Mouse (Mus musculus) subcutaneous adipose tissue, adult 2 months (tissue): ENCODE measurements around the gene Tcea3. TPM values are rescaled to one million over a fixed set of nuclear protein-coding genes. Genes with fewer than 3 reads are reported as not detected.

Experiments used
- polyA plus RNA-seq: library from polyadenylated mRNA; depleted of rRNA; stranded (reverse); fragments of >200 nt; gene quantifications from 2 replicates; pipeline ENCODE4 v1.2.3, GENCODE M21; 2012; ENCODE audit warnings: low replicate concordance; rRNA removed

Tcea3 gene
- polyA plus RNA-seq: 2.8 and 2.9 TPM in 2 replicates

DNA sequence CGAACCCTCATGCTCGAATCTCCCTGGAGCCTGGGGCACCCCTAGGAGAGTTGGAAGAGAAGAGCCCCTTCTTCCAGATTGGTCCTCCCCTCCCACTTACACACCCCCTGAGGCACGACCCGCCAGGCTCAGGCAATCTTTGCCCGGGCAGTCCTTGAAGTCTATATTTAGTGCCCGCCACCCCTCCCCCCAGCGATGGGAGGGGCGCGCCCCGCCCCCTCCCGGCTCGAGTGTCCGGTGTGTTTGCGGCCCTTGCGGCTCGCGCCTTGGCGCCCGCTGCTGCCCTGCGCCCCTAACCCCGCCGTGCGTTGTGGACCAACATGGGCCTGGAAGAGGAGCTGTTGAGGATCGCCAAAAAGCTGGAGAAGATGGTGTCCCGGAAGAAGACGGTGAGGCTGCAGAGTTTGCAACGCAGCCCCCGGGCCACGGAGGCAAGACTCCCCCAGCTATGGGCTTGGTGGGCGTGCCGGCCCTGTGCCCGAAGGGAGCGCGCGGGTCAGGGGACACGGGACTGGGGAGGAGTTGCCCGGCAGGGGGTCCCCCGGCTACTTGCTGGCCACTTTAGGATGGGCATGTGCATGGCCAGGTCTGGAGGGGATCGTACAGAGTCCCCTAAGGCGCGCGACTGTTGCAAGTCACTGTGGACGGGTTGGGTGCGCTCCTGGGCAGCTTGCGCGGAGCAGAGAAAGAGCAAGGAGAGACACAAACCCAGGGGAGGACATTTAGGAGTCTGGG, at the start of gene Tcea3:
Tcea3 (plus strand) TSS at position 1 of the 735 bp plus-strand sequence.

DNA sequence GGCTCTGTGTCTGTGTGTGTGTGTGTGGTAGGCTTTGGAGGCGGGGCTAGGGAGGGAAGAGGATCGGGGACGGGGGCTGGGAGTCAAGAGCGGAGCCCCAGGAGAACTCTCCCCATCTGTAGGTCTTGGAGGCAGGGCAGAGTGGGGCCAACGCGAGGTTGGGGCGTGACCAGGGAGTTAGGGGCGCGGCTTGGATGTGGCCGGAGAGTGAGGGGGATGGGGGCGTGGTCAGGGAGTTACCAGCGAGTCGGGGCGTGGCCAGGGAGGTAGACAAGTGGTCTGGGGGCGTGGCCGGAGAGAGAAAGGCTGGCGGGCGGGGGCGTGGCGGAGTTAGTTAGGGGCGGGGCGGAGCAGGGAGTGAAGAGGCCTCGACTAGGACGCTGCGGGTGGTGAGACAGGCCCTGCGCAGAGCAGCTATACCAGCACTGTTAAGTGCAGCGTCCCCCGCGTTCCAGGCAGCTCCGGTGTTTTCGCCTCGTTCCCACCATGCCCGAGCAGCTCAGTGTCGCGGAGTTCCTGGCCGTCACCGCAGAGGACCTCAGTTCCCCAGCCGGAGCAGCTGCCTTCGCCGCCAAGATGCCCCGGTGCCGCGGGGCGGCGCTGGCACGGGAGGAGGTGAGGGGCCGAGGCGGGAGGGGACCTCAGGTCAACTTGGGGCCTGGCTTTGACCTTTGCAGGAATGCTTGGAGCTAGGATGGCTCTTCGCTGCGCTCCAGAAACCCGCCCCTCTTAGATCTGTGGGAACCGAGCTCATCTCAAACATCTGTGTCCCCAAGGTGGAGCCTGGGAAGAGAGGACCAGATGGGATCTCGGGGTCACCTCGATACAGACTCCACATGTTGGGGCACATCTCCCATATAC, 41.3 kb upstream of the Tcea3 start, which contains the start of gene Asap3:
Asap3 (plus strand) TSS at position 333 of the 861 bp plus-strand sequence.

DNA sequence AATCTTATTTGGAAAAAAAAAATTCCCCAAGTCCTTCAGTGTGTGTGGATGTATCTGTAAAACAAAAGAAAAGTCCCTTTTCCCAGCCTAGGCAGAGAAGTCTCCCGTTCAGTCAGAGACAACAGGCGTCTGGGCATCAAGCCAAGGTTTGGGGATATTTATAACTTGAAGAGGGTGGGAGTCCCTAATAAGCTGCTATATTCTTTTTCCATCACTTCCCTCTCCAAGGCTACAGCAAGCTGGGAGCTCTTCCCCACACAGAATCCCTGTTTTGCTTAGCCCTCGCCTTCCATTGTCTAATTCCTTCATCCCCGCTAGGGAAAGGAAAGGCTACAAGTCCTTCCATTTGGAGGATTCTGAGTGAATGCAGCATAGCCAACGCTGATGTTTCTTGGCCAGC, 36.9 kb downstream of the Tcea3 start, which contains the start of gene Zfp46:
Zfp46 (plus strand) TSS at position 229 of the 400 bp plus-strand sequence.

DNA sequence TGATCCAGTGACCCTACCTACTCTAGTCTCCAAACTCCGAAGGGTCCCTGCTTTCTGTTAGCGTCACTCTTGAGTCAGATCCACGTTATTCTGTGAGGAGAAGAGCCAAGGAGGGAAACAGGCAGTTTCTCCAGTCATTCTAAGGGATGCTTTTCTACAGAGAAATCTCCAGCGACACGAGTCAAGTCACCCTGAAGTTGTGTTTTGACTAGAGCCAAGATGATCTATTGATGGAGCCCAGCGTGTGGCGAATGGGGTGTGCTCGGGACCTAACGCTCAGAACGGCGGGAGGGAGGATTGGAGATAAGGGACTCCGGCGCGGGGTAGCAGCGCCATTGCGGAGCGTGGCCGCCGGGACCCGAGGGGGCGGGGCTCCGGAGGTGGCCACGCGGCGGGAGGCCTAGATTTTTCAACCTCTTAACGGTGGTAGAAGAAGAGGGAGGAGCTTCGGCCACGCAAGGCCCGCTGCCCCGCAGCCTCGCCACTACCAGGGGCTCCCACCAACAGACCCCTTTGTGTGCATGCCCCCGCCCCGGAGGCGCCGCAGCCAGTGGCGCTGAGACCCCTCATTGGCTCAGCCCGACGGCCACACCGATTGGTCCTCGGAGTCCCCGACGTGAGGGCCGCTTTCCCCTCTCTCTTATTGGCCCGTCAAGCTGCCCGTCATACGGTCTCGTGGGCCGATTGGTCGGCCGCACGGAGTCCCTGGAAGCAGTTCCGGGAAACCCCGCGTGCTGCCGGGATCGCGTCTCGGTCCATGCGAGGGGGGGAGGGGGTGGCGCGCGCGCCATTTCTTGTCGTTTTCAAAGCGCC, 62.9 kb downstream of the Tcea3 start, which contains the start of gene Hnrnpr:
Hnrnpr (plus strand) TSS at position 714 of the 813 bp plus-strand sequence.

Other genes starting within 250 kb of the Tcea3 start
- gene Eloa, start 226.0 kb upstream of the Tcea3 start, polyA plus RNA-seq: 19.0 and 25.7 TPM in 2 replicates
- 315 and 453 TPM in 2 replicates for gene Rpl11, start 194.3 kb upstream of the Tcea3 start, polyA plus RNA-seq
- gene Id3, start 104.2 kb upstream of the Tcea3 start, polyA plus RNA-seq: 273 and 327 TPM in 2 replicates
- 3.5 and 3.9 TPM in 2 replicates for gene E2f2, start 75.3 kb upstream of the Tcea3 start, polyA plus RNA-seq
- gene Asap3, start 41.4 kb upstream of the Tcea3 start, polyA plus RNA-seq: 8.9 and 12.2 TPM in 2 replicates
- 22.3 and 27.7 TPM in 2 replicates for gene Zfp46, start 37.0 kb downstream of the Tcea3 start, polyA plus RNA-seq
- 9.9 and 21.0 TPM in 2 replicates for gene Hnrnpr, start 63.2 kb downstream of the Tcea3 start, polyA plus RNA-seq
- gene Htr1d, start 175.8 kb downstream of the Tcea3 start, polyA plus RNA-seq: 0.46 TPM in 1 of 2 replicates, not detected in the other
- gene 6030445D17Rik, start 214.5 kb downstream of the Tcea3 start, polyA plus RNA-seq: 0.35 and 0.52 TPM in 2 replicates
- gene Luzp1, start 222.0 kb downstream of the Tcea3 start, polyA plus RNA-seq: 17.1 and 21.2 TPM in 2 replicates